Mouse (Mus musculus) MEL (cell line): ENCODE results near the gene Abhd11. TPM values are rescaled to one million over a fixed set of nuclear protein-coding genes. Genes with fewer than 3 reads are reported as not detected.

Experiments used
- DNase-seq: peaks from one replicate; pipeline ENCODE4 v3.0.0; 2011; ENCODE audit warnings: low read depth, low spot score
- H3K27ac ChIP-seq: 2 replicates; pipeline ENCODE4 v1.5.1; 2012; ENCODE audit warnings: low read depth, mild to moderate bottlenecking, control low read depth, low read length, moderate library complexity; ENCODE audit not compliant: control insufficient read depth
- H3K27me3 ChIP-seq, 2 experiments: fragments of 150-350 bp in 1 of 2; sonication (generic) in 1 of 2; 2 replicates each; pipeline ENCODE4 v1.6.1; 2012; ENCODE audit warnings: low read length in 2 of 2, mild to moderate bottlenecking in 2 of 2, improper control_type of control experiment in 1 of 2, moderate library complexity in 1 of 2; ENCODE audit not compliant: insufficient read depth in 2 of 2, control insufficient read depth in 1 of 2
- H3K36me3 ChIP-seq, 2 experiments: 2 replicates each; pipeline ENCODE4 v1.6.1; 2012 to 2014; ENCODE audit warnings: low read length in 2 of 2, improper control_type of control experiment in 1 of 2, inconsistent platforms in 1 of 2, mild to moderate bottlenecking in 1 of 2; ENCODE audit not compliant: insufficient read depth in 2 of 2, control insufficient read depth in 1 of 2
- H3K4me1 ChIP-seq, 2 experiments: fragments of 150-350 bp in 1 of 2; sonication (generic) in 1 of 2; 2 replicates each; pipeline ENCODE4 v1.6.1; 2012; ENCODE audit warnings: low read length in 2 of 2, improper control_type of control experiment in 1 of 2, mild to moderate bottlenecking in 1 of 2; ENCODE audit not compliant: insufficient read depth in 2 of 2, control insufficient read depth in 1 of 2
- H3K4me3 ChIP-seq, 2 experiments: fragments of 150-350 bp in 1 of 2; sonication (generic) in 1 of 2; 2 replicates each; pipeline ENCODE4 v1.5.1; 2012; ENCODE audit warnings: low read depth in 2 of 2, low read length in 2 of 2, mild to moderate bottlenecking in 2 of 2, moderate library complexity in 2 of 2, control low read depth in 1 of 2, improper control_type of control experiment in 1 of 2; ENCODE audit not compliant: control insufficient read depth in 1 of 2, insufficient read depth in 1 of 2
- H3K79me2 ChIP-seq: 2 replicates; pipeline ENCODE4 v1.6.1; 2012; ENCODE audit warnings: mild to moderate bottlenecking, low read length, moderate library complexity; ENCODE audit not compliant: control insufficient read depth, poor library complexity, insufficient read depth
- H3K9ac ChIP-seq: 2 replicates; pipeline ENCODE4 v1.6.1; 2012; ENCODE audit warnings: low read depth, mild to moderate bottlenecking, control low read depth, low read length, moderate library complexity; ENCODE audit not compliant: control insufficient read depth, poor library complexity, severe bottlenecking
- H3K9me3 ChIP-seq: fragments of 150-350 bp; sonication (generic); replicated peaks from 2 replicates; pipeline ENCODE4 v1.6.1; 2012; ENCODE audit warnings: mild to moderate bottlenecking, low read length, improper control_type of control experiment, moderate library complexity; ENCODE audit not compliant: insufficient read depth
- BHLHE40 ChIP-seq: IDR thresholded peaks from 2 replicates; pipeline ENCODE4 v1.6.1; 2012; ENCODE audit warnings: low read depth, mild to moderate bottlenecking, inconsistent platforms, low read length, improper control_type of control experiment, borderline replicate concordance
- ELF1 ChIP-seq: IDR thresholded peaks from 2 replicates; pipeline ENCODE4 v1.6.1; 2014; ENCODE audit warnings: low read depth, mild to moderate bottlenecking, inconsistent platforms, low read length, improper control_type of control experiment, moderate library complexity
- EP300 ChIP-seq, 2 experiments: IDR thresholded peaks; 2 replicates each; pipeline ENCODE4 v1.6.1; 2011; ENCODE audit warnings: improper control_type of control experiment in 2 of 2, low read length in 2 of 2, low read depth in 1 of 2, mild to moderate bottlenecking in 1 of 2
- ETS1 ChIP-seq: IDR thresholded peaks from 2 replicates; pipeline ENCODE4 v1.6.1; 2012; ENCODE audit warnings: low read depth, mild to moderate bottlenecking, inconsistent platforms, low read length, improper control_type of control experiment, moderate library complexity
- GABPA ChIP-seq: IDR thresholded peaks from 2 replicates; pipeline ENCODE4 v1.6.1; 2012; ENCODE audit warnings: low read depth, mild to moderate bottlenecking, inconsistent platforms, low read length, improper control_type of control experiment, moderate library complexity
- GATA1 ChIP-seq: IDR thresholded peaks from 2 replicates; pipeline ENCODE4 v1.6.1; 2011; ENCODE audit warnings: low read depth, low read length, improper control_type of control experiment
- HCFC1 ChIP-seq: IDR thresholded peaks from 2 replicates; pipeline ENCODE4 v1.6.1; 2012; ENCODE audit warnings: low read depth, mild to moderate bottlenecking, inconsistent platforms, low read length, improper control_type of control experiment, moderate library complexity
- JUND ChIP-seq: IDR thresholded peaks from 2 replicates; pipeline ENCODE4 v1.6.1; 2011; ENCODE audit warnings: low read depth, mild to moderate bottlenecking, improper control_type of control experiment, low read length
- KAT2A ChIP-seq: conservative IDR thresholded peaks from 2 replicates; pipeline ENCODE4 v1.6.1; 2012; ENCODE audit warnings: low read depth, low read length, improper control_type of control experiment, inconsistent platforms
- MAFK ChIP-seq: IDR thresholded peaks from 2 replicates; pipeline ENCODE4 v1.6.1; 2011; ENCODE audit warnings: low read depth, mild to moderate bottlenecking, low read length, improper control_type of control experiment, borderline replicate concordance
- MAX ChIP-seq: IDR thresholded peaks from 2 replicates; pipeline ENCODE4 v1.6.1; 2011; ENCODE audit warnings: low read length, improper control_type of control experiment
- MAZ ChIP-seq: IDR thresholded peaks from 2 replicates; pipeline ENCODE4 v1.6.1; 2012; ENCODE audit warnings: low read depth, mild to moderate bottlenecking, inconsistent platforms, low read length, improper control_type of control experiment
- MEF2A ChIP-seq: IDR thresholded peaks from 2 replicates; pipeline ENCODE4 v1.6.1; 2014; ENCODE audit warnings: low read depth, mild to moderate bottlenecking, inconsistent platforms, low read length, improper control_type of control experiment; ENCODE audit not compliant: poor library complexity, insufficient replicate concordance, severe bottlenecking; ENCODE audit errors: extremely low read depth
- MXI1 ChIP-seq: IDR thresholded peaks from 2 replicates; pipeline ENCODE4 v1.6.1; 2011; ENCODE audit warnings: mild to moderate bottlenecking, low read depth, low read length, improper control_type of control experiment
- MYB ChIP-seq: IDR thresholded peaks from 2 replicates; pipeline ENCODE4 v1.6.1; 2011; ENCODE audit warnings: mild to moderate bottlenecking, low read depth, low read length, improper control_type of control experiment
- MYC ChIP-seq: IDR thresholded peaks from 2 replicates; pipeline ENCODE4 v1.6.1; 2011; ENCODE audit warnings: low read depth, mild to moderate bottlenecking, low read length, improper control_type of control experiment, moderate library complexity
- NELFE ChIP-seq: IDR thresholded peaks from 2 replicates; pipeline ENCODE4 v1.6.1; 2011; ENCODE audit warnings: low read depth, low read length, improper control_type of control experiment
- NRF1 ChIP-seq: IDR thresholded peaks from 2 replicates; pipeline ENCODE4 v1.6.1; 2014; ENCODE audit warnings: low read depth, mild to moderate bottlenecking, inconsistent platforms, low read length, improper control_type of control experiment, moderate library complexity; ENCODE audit not compliant: poor library complexity, insufficient read depth, severe bottlenecking
- POLR2A ChIP-seq, 2 experiments: IDR thresholded peaks; 2 replicates each; pipeline ENCODE4 v1.6.1; 2011 to 2012; ENCODE audit warnings: low read length in 2 of 2, mild to moderate bottlenecking in 2 of 2, control low read depth in 1 of 2, improper control_type of control experiment in 1 of 2, low read depth in 1 of 2, moderate library complexity in 1 of 2; ENCODE audit not compliant: control insufficient read depth in 1 of 2, insufficient read depth in 1 of 2, poor library complexity in 1 of 2
- POLR2AphosphoS5 ChIP-seq: IDR thresholded peaks from 2 replicates; pipeline ENCODE4 v1.6.1; 2012; ENCODE audit warnings: low read depth, borderline replicate concordance, mild to moderate bottlenecking, inconsistent platforms, low read length, moderate library complexity, mixed read lengths
- RCOR1 ChIP-seq: IDR thresholded peaks from 2 replicates; pipeline ENCODE4 v1.6.1; 2012; ENCODE audit warnings: low read depth, mild to moderate bottlenecking, inconsistent platforms, low read length, improper control_type of control experiment
- SIN3A ChIP-seq: IDR thresholded peaks from 2 replicates; pipeline ENCODE4 v1.6.1; 2012; ENCODE audit warnings: low read length, improper control_type of control experiment, inconsistent platforms
- TAL1 ChIP-seq: IDR thresholded peaks from 2 replicates; pipeline ENCODE4 v1.6.1; 2012; ENCODE audit warnings: mild to moderate bottlenecking, inconsistent platforms, low read length, moderate library complexity, mixed read lengths
- TBP ChIP-seq: IDR thresholded peaks from 2 replicates; pipeline ENCODE4 v1.8.0; 2011; ENCODE audit warnings: low read depth, low read length, improper control_type of control experiment
- TCF12 ChIP-seq: IDR thresholded peaks from 2 replicates; pipeline ENCODE4 v1.6.1; 2014; ENCODE audit warnings: low read depth, mild to moderate bottlenecking, inconsistent platforms, low read length, improper control_type of control experiment, moderate library complexity
- UBTF ChIP-seq: IDR thresholded peaks from 2 replicates; pipeline ENCODE4 v1.6.1; 2012; ENCODE audit warnings: low read depth, mild to moderate bottlenecking, inconsistent platforms, low read length, improper control_type of control experiment, moderate library complexity, borderline replicate concordance; ENCODE audit not compliant: insufficient read depth
- USF2 ChIP-seq, 2 experiments: IDR thresholded peaks; 2 replicates each; pipeline ENCODE4 v1.6.1; 2011 to 2012; ENCODE audit warnings: improper control_type of control experiment in 2 of 2, low read length in 2 of 2, borderline replicate concordance in 1 of 2, inconsistent platforms in 1 of 2, low read depth in 1 of 2, mild to moderate bottlenecking in 1 of 2; ENCODE audit not compliant: insufficient read depth in 1 of 2
- ZC3H11A ChIP-seq: IDR thresholded peaks from 2 replicates; pipeline ENCODE4 v1.6.1; 2012; ENCODE audit warnings: low read depth, mild to moderate bottlenecking, inconsistent platforms, low read length, improper control_type of control experiment
- ZKSCAN1 ChIP-seq: IDR thresholded peaks from 2 replicates; pipeline ENCODE4 v1.6.1; 2012; ENCODE audit warnings: low read depth, mild to moderate bottlenecking, inconsistent platforms, low read length, improper control_type of control experiment, moderate library complexity
- ZMIZ1 ChIP-seq: IDR thresholded peaks from 2 replicates; pipeline ENCODE4 v1.6.1; 2012; ENCODE audit warnings: low read depth, mild to moderate bottlenecking, inconsistent platforms, low read length, improper control_type of control experiment, moderate library complexity
- ZNF384 ChIP-seq: IDR thresholded peaks from 2 replicates; pipeline ENCODE4 v1.6.1; 2012; ENCODE audit warnings: low read depth, mild to moderate bottlenecking, inconsistent platforms, low read length, improper control_type of control experiment
- polyA plus RNA-seq, 2 experiments: library from polyadenylated mRNA; stranded (reverse) in 1 of 2; unstranded in 1 of 2; fragments of >175 nt in 1 of 2; fragments of >200 nt in 1 of 2; gene quantifications; 2 replicates each; pipeline versions ENCODE4 v1.2.1 to v1.2.4; 2012; ENCODE audit warnings: low replicate concordance in 2 of 2, low read depth in 1 of 2; ENCODE audit not compliant: insufficient read length in 2 of 2, insufficient read depth in 1 of 2, missing spikeins in 1 of 2
- total RNA-seq: library from RNA; depleted of rRNA; stranded (reverse); fragments of 300-350 nt; gene quantifications from 2 replicates; pipeline ENCODE4 v1.2.3, GENCODE M21; 2012

Gene Abhd11
- total and polyA plus RNA-seq, 3 experiments = 51.7 to 55.9 TPM; not detected in 1

GRCm38 (mm10) chr5:134976164-134976563, 32.8 kb upstream of the Abhd11 start (continued):
- TF ChIP-seq ELF1 (peak; percentile 37; the same call in 1 of the 2 replicates), ZMIZ1 (no peak), JUND (0 out of 2 replicates have a peak, but pooled peaks have one; percentile 29), HCFC1 (no peak), POLR2AphosphoS5 (no peak), NRF1 (no peak), MEF2A (no peak), NELFE (peak; percentile 40), RCOR1 (peak; percentile 71), MXI1 (peak; percentile 36; the same call in 1 of the 2 replicates)
- TF ChIP-seq, all 39 proteins: peak for 17

DNA sequence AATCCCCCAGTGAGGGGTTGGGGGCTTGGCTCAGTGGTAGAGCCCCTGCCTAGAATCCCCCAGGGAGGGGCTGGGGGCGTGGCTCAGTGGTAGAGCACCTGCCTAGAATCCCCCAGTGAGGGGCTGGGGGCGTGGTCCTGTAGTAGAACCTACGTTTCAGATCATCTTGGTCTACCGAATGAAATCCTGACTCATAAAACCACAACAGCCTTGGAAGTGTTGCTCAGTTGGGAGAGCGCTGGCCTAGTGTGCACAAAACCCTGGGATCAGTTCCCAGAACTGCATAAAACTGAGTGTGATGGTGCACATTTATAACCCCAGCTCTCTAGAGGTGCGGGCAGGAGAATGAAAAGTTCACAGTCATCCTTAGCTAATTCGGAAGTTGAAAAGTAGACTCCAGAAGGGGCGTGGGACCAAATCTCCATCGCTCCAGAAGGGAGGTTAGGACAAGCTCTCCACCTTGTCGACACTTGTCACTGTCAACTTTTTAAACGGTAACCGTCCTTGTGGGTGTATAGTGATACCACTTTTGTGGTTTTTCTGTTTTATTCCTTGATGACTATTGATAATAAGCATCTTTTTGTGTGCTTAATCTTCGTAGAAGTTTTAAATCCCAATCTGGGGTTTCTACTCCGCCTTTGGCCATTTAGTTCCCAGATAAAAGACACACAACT, 32.2 kb upstream of the Abhd11 start:
- Histone ChIP-seq H3K27me3 (no peaks in the 10 kb centered on the region), H3K27ac (peak overlapping the region; percentile 71), H3K36me3 (peaks cover 0 to 37% of the 10 kb centered on the region in 2 experiments; a peak in 2 of 4 replicates), H3K9me3 (no peaks in the 10 kb centered on the region), H3K4me3 (peak overlapping the region; percentile 24 to 46), H3K4me1 (peaks cover 13 to 50% of the 10 kb centered on the region in 2 experiments), H3K79me2 (0 out of 2 replicates have a peak, but pooled peaks cover 2% of the 10 kb centered on the region), H3K9ac (peak overlapping the region; percentile 32)
- peak; percentile 72 for DNase-seq
- no peak for TF ChIP-seq MAX
- TF ChIP-seq KAT2A = no peak
- peak; percentile 88 for TF ChIP-seq MYB
- no peak for TF ChIP-seq JUND
- TF ChIP-seq TAL1 = peak; percentile 45
- TF ChIP-seq ZKSCAN1 = no peak
- TF ChIP-seq GABPA = no peak
- TF ChIP-seq ELF1 = no peak
- TF ChIP-seq MXI1 = no peak
- no peak for TF ChIP-seq NRF1
- no peak for TF ChIP-seq ZMIZ1
- no peak for TF ChIP-seq MAZ
- TF ChIP-seq MYC = no peak
- peak; percentile 73 for TF ChIP-seq ETS1
- no peak for TF ChIP-seq POLR2AphosphoS5
- TF ChIP-seq TBP = no peak
- no peak; the same call in 1 of the 2 replicates for TF ChIP-seq MAFK
- no peak for TF ChIP-seq ZC3H11A
- no peak for TF ChIP-seq UBTF
- no peak for TF ChIP-seq POLR2A (IDR thresholded peaks at IDR 0.05; ENCODE audit: control insufficient read depth in 1 of 2, insufficient read depth in 1 of 2, low read depth in 1 of 2, low read length in 2 of 2, poor library complexity in 1 of 2)
- peak; percentile 70 for TF ChIP-seq GATA1
- no peak for TF ChIP-seq BHLHE40
- peak; percentile 25 for TF ChIP-seq SIN3A
- no peak; the same call in 1 of the 2 replicates for TF ChIP-seq RCOR1
- peak; percentile 81 to 93 for TF ChIP-seq EP300 (IDR thresholded peaks at IDR 0.05; ENCODE audit: low read depth in 1 of 2, low read length in 2 of 2)
- TF ChIP-seq NELFE = no peak; the same call in 1 of the 2 replicates
- TF ChIP-seq TCF12 = peak; percentile 68
- no peak for TF ChIP-seq USF2 (IDR thresholded peaks at IDR 0.05; ENCODE audit: borderline replicate concordance in 1 of 2, insufficient read depth in 1 of 2, low read depth in 1 of 2, low read length in 2 of 2)
- TF ChIP-seq ZNF384 = no peak
